Mouse (Mus musculus) left cerebral cortex, postnatal 25 days (tissue): Measurements from ENCODE around the gene Pdzrn3. TPM values are rescaled to one million over a fixed set of nuclear protein-coding genes. Genes with fewer than 3 reads are reported as not detected.

ENCODE experiments used
- DNase-seq, 2 experiments: peaks; one replicate each; pipeline ENCODE4 v3.0.0; 2022; ENCODE audit warnings: low spot score in 2 of 2, mixed read lengths in 1 of 2
- intact Hi-C: fragments of 180-260 bp; cut with DNase I; formaldehyde crosslinking; loops from one replicate; pipeline ENCODE4 v1.15.1; 2025
- total RNA-seq, 2 experiments: library from RNA; stranded (reverse); gene quantifications; 2 replicates each; pipeline ENCODE4 v1.2.3; 2021

Pdzrn3 gene
- 10 to 100 TPM; 43.9 to 47.8 TPM for total RNA-seq

GRCm38 (mm10) chr6:101377167-101377934 is at the start of gene Pdzrn3:
TSS of gene Pdzrn3 (minus strand) at chr6:101377897.
- intact Hi-C loops = loop anchor here (1.0 to 5.0 kb wide), 3 partner anchors 105 to 240 kb away; no protein-coding TSS in a partner anchor
- DNase-seq = peak; percentile 72

- peak in 1 of 2 experiments; percentile 50 for DNase-seq
- intact Hi-C loops = loop anchor here (2.0 to 5.0 kb wide), 3 partner anchors 48 to 75 kb away; no protein-coding TSS in a partner anchor
Measured at GRCm38 (mm10) chr6:101427296-101427695, 49.6 kb upstream of the Pdzrn3 start.

- intact Hi-C loops = loop anchor here (1.0 to 5.0 kb wide), 4 partner anchors 48 to 106 kb away; no protein-coding TSS in a partner anchor
- peak; percentile 38 to 88 for DNase-seq
Measured at GRCm38 (mm10) chr6:101426301-101426700, 48.6 kb upstream of the Pdzrn3 start.

- intact Hi-C loops = no loop called here
- no peak for DNase-seq
Measured at GRCm38 (mm10) chr6:101422084-101422954, 44.6 kb upstream of the Pdzrn3 start.

GRCm38 (mm10) chr6:101418213-101418612 is 40.5 kb upstream of the Pdzrn3 start:
- intact Hi-C loops = loop anchor here (1.0 kb wide), 1 partner anchor 64 kb away; no protein-coding TSS in a partner anchor
- DNase-seq = peak; percentile 14 to 66

GRCm38 (mm10) chr6:101411701-101412100 is 34.0 kb upstream of the Pdzrn3 start:
- DNase-seq = no peak
- intact Hi-C loops = no loop called here

- intact Hi-C loops = no loop called here
- DNase-seq = no peak
Measured at GRCm38 (mm10) chr6:101411064-101411463, 33.4 kb upstream of the Pdzrn3 start.

- DNase-seq = peak in 1 of 2 experiments; percentile 82
- intact Hi-C loops = no loop called here
Measured at GRCm38 (mm10) chr6:101396711-101397110, 19.0 kb upstream of the Pdzrn3 start.

GRCm38 (mm10) chr6:101395908-101396307 is 18.2 kb upstream of the Pdzrn3 start:
- intact Hi-C loops = no loop called here
- no peak for DNase-seq

- DNase-seq = no peak
- intact Hi-C loops = no loop called here
Measured at GRCm38 (mm10) chr6:101392801-101393117, 15.1 kb upstream of the Pdzrn3 start.

- DNase-seq = no peak
- intact Hi-C loops = no loop called here
Measured at GRCm38 (mm10) chr6:101392107-101392800, 14.6 kb upstream of the Pdzrn3 start.

- intact Hi-C loops = no loop called here
- no peak for DNase-seq
Measured at GRCm38 (mm10) chr6:101385490-101385889, 7.8 kb upstream of the Pdzrn3 start.

- DNase-seq = no peak
- intact Hi-C loops = no loop called here
Measured at GRCm38 (mm10) chr6:101384958-101385357, 7.3 kb upstream of the Pdzrn3 start.

- intact Hi-C loops = no loop called here
- no peak for DNase-seq
Measured at GRCm38 (mm10) chr6:101384476-101384875, 6.8 kb upstream of the Pdzrn3 start.

- intact Hi-C loops = no loop called here
- no peak for DNase-seq
Measured at GRCm38 (mm10) chr6:101382891-101383290, 5.2 kb upstream of the Pdzrn3 start.

GRCm38 (mm10) chr6:101379546-101379945 is 1.8 kb upstream of the Pdzrn3 start:
- no peak for DNase-seq
- intact Hi-C loops = loop anchor here (2.0 to 5.0 kb wide), 3 partner anchors 47 to 238 kb away; no protein-coding TSS in a partner anchor

GRCm38 (mm10) chr6:101377935-101378609 is 375 bp upstream of the Pdzrn3 start:
- peak; percentile 58 to 77 for DNase-seq
- intact Hi-C loops = loop anchor here (1.0 to 5.0 kb wide), 4 partner anchors 49 to 239 kb away; no protein-coding TSS in a partner anchor

GRCm38 (mm10) chr6:101376511-101377166 is 1.1 kb downstream of the Pdzrn3 start:
- DNase-seq = no peak
- intact Hi-C loops = loop anchor here (1.0 to 5.0 kb wide), 3 partner anchors 106 to 241 kb away; no protein-coding TSS in a partner anchor
